Mouse (Mus musculus) layer of hippocampus, adult 11-12 months (tissue): ENCODE results near the gene Aaed1.
"Not testable (repeated sequence)": the region's sequence is repeated elsewhere in the genome, so short reads cannot be mapped to it uniquely, and the experiment has no call there.

Source experiments
- DNase-seq: peaks from one replicate; pipeline ENCODE4 v3.0.0; 2022; ENCODE audit warnings: low spot score

The Aaed1 gene

GRCm38 (mm10) chr13:64309036-64309435 is 3.5 kb downstream of the Aaed1 start:
- DNase-seq: no peak

- peak; percentile 34 for DNase-seq
Observed at GRCm38 (mm10) chr13:64307508-64307907, 5.0 kb downstream of the Aaed1 start.

- DNase-seq: peak; percentile 41
Observed at GRCm38 (mm10) chr13:64306078-64306477, 6.4 kb downstream of the Aaed1 start.

GRCm38 (mm10) chr13:64299069-64299468 is 13.4 kb downstream of the Aaed1 start:
- no peak for DNase-seq

- no peak for DNase-seq
Observed at GRCm38 (mm10) chr13:64286791-64287190, 25.7 kb downstream of the Aaed1 start.

- DNase-seq: no peak
Observed at GRCm38 (mm10) chr13:64286321-64286720, 26.2 kb downstream of the Aaed1 start.

GRCm38 (mm10) chr13:64284676-64285075 is 27.8 kb downstream of the Aaed1 start:
- DNase-seq: no peak

- no peak for DNase-seq
Observed at GRCm38 (mm10) chr13:64280940-64281339, 31.6 kb downstream of the Aaed1 start.

GRCm38 (mm10) chr13:64275754-64276127 is 36.8 kb downstream of the Aaed1 start:
- no peak for DNase-seq

GRCm38 (mm10) chr13:64274879-64275753 is 37.4 kb downstream of the Aaed1 start, which contains the start of gene Cdc14b:
Gene Cdc14b, minus strand, starts transcription at chr13:64275290.
- DNase-seq: peak; percentile 73

- no peak for DNase-seq
Observed at GRCm38 (mm10) chr13:64273891-64274844, 38.3 kb downstream of the Aaed1 start.

- no peak for DNase-seq
Observed at GRCm38 (mm10) chr13:64273352-64273751, 39.2 kb downstream of the Aaed1 start.

GRCm38 (mm10) chr13:64268384-64268783 is 44.1 kb downstream of the Aaed1 start:
- no peak for DNase-seq

GRCm38 (mm10) chr13:64267151-64267550 is 45.4 kb downstream of the Aaed1 start:
- no peak for DNase-seq

GRCm38 (mm10) chr13:64264586-64264985 is 47.9 kb downstream of the Aaed1 start:
- DNase-seq: no peak

- peak; percentile 32 for DNase-seq
Observed at GRCm38 (mm10) chr13:64259903-64260302, 52.6 kb downstream of the Aaed1 start.

- no peak for DNase-seq
Observed at GRCm38 (mm10) chr13:64258516-64258821, 54.0 kb downstream of the Aaed1 start.

GRCm38 (mm10) chr13:64257814-64258515 is 54.5 kb downstream of the Aaed1 start:
- DNase-seq: no peak

- no peak for DNase-seq
Observed at GRCm38 (mm10) chr13:64257010-64257813, 55.3 kb downstream of the Aaed1 start.

- DNase-seq: not testable (repeated sequence)
Observed at GRCm38 (mm10) chr13:64254185-64254584, 58.3 kb downstream of the Aaed1 start.

- DNase-seq: no peak
Observed at GRCm38 (mm10) chr13:64253697-64254096, 58.8 kb downstream of the Aaed1 start.
